Mouse (Mus musculus): Measurements from ENCODE around the gene St5. TPM values are rescaled to one million over a fixed set of nuclear protein-coding genes. Genes with fewer than 3 reads are reported as not detected.
A peak's percentile ranks its signal among the peaks of the same experiment; 100 is the strongest.

St5 gene
- polyA plus RNA-seq, 2 experiments from 2014 or later, result 1.3 to 1.7 TPM

DNA sequence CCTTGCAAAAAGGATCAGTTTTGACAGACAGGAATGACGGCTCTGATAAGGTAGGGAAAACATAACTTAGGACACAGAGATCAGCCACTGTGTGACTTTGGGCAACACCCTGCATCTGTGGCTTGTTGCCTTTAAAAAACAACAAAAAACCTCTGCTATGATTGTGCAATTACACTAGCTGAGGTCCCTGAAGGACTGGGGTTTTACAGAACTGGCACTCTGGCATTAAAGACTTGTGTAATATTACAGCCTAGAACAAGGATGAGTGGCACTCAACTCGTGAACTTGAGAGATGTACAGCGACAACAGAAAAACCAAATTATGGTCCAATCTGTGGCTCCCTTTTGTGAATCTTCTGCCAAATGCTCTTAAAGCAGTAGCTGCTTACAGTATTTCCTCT, 178.6 kb downstream of the St5 start:
- no peak for ATAC-seq

DNA sequence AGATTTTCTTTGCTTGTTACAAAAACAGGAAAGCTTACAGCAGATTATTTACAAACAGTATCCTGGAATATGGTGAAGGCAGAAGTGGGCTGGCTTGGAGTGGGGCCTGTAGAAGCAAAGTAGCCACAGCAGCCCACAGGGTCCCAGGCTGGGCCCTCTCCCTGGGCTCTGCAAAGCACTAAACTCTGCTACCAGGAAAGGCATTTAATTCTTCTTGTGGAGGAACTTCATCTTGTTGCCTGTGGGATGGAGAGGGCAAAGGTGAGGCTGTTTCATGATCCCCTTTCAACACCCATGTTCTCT, 179.0 kb downstream of the St5 start:
- ATAC-seq, result no peak

GRCm38 (mm10) chr7:109523741-109524441, 179.5 kb downstream of the St5 start:
- no peak for ATAC-seq

GRCm38 (mm10) chr7:109523304-109523703, 180.1 kb downstream of the St5 start:
- no peak for ATAC-seq

GRCm38 (mm10) chr7:109522084-109522483, 181.3 kb downstream of the St5 start:
- no peak for ATAC-seq

DNA sequence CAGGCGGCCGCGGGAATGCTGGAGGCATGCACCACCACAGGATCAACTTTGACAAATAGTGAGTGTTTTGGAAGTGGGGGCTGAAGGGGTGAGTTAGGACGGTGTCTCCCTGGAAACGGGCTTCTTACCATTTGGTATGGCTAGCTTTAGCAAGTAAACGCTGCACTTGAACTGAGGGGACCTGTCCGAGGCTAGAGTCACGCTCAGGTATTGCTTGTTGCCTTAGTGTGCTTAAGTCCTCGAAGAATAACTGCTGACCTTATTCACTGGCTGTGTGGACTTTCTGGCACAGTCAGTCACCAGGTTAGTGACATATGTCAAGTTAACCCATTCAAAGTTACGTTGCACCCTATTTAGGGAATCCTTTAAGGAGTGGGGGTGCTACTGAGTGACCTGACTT, 183.5 kb downstream of the St5 start:
- no peak for ATAC-seq

- peak; percentile 93 for ATAC-seq
Measured at GRCm38 (mm10) chr7:109518838-109519696, 184.3 kb downstream of the St5 start, which contains the start of gene Rpl27a. Gene Rpl27a, plus strand, starts transcription at chr7:109519147.

- no peak for ATAC-seq
Measured at GRCm38 (mm10) chr7:109518036-109518681, 185.2 kb downstream of the St5 start.

- no peak for ATAC-seq
Measured at GRCm38 (mm10) chr7:109516500-109516899, 186.9 kb downstream of the St5 start.

DNA sequence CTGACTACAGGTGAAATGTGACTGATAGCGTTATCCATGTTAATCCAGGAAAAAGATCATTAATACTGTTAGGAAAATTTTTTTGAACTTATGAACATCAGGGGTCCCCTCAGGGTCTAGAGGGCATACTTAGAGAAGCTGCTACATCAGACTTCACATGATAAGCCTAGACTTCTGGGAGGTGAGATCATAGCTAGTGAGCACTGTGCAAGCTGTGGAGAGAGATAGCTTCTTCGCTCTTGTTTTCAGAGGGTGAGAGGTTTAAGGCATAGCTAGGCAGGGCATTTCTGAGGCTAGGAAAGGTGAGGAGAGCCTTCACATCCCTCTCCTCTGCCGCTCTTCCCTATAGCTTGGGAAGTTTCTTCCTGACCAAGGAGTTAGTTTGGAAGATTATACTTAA, 191.6 kb downstream of the St5 start:
- ATAC-seq, result no peak

DNA sequence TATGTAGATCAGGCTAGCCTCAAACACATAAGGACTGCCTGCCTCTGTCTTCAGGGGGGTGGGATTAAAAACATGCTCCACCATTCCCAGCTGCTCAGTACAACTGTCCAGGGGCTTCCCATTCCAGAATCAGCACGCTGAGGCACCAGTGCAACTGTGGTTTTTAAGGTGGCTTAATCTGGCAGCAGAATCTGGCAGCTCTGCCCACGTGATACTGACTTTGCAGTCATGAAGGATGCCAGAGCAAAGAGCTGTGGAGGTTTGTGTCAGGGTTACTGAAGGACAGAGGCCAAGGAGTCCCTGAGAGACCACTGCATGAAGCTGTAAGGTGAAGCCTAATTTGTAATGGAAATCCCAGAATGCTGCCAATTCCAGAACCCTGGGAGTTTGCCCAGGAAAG, 192.6 kb downstream of the St5 start:
- ATAC-seq, result no peak

DNA sequence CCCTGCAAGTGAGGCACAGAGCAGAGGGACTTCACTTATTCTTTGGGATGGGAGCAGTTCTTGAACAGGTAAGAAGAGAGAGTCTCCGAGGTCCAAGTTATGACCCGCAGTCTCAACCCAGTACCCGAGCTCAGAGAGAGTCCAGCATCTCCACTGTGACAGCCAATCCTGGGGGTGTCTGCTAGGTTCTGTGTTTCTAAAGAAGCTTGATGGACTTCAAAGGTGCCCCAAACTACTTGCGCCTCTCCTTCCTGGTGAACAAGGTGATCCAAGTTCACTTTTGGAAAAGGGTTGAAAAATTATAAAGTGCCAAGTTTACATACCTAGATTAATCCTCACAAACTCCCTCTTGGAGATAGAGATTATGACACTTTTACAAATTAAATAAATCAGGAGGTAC, 195.4 kb downstream of the St5 start, which contains the start of gene Trim66:
Gene Trim66 (minus strand): TSS at position 101 of the 400 bp plus-strand sequence.
- no peak for ATAC-seq

GRCm38 (mm10) chr7:109507572-109507971, 195.8 kb downstream of the St5 start:
- no peak for ATAC-seq

- ATAC-seq, result no peak
Measured at GRCm38 (mm10) chr7:109507119-109507518, 196.3 kb downstream of the St5 start.

DNA sequence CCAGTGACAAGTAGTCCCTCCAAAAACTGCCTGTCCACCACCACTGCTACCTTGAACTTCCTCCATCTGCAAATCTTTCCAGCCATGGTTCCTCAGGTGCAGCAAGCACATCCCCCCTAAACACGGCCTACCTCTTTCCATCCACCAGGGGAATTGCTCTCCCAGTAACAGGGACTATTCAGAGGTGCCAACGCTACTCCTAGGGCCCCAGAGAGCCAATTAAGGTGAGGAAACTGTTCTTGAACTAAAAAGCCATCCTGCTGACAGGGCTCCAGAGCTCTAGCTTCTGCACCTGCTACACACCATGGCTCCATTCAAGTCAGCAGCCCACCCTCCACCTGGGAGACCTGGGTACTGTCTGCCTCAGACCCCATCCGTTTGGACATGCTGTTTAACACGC, 205.9 kb downstream of the St5 start:
- ATAC-seq, result no peak

GRCm38 (mm10) chr7:109493319-109494316, 209.8 kb downstream of the St5 start:
- no peak for ATAC-seq

GRCm38 (mm10) chr7:109492616-109493318, 210.6 kb downstream of the St5 start:
- ATAC-seq, result no peak

- no peak for ATAC-seq
Measured at GRCm38 (mm10) chr7:109484221-109484620, 219.2 kb downstream of the St5 start.

DNA sequence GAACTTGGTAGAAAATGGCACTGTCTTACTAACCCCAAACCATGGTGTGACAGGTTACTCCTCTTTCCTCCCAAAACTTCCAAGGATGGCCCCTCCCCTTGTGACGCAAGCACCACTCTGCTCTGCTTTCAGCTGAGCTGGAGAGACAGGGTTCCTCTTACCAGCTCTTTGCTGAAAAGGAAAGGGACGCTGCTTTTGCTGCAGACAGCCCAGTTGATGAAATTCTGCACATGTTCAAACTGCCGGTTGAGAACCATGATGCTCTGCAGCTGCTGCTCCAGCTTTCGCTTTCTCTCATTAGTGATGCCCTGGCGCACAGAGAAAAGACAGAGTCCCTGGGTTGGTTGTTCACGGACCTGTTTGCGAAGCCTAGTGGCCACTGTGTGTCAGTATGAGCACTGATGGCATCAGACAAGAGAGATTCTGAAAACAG, 222.6 kb downstream of the St5 start:
- ATAC-seq, result no peak

- ATAC-seq, result no peak
Measured at GRCm38 (mm10) chr7:109477926-109478325, 225.5 kb downstream of the St5 start.
